ENCODE assay signal across 29 mouse cellular contexts in the genomic region with DNA sequence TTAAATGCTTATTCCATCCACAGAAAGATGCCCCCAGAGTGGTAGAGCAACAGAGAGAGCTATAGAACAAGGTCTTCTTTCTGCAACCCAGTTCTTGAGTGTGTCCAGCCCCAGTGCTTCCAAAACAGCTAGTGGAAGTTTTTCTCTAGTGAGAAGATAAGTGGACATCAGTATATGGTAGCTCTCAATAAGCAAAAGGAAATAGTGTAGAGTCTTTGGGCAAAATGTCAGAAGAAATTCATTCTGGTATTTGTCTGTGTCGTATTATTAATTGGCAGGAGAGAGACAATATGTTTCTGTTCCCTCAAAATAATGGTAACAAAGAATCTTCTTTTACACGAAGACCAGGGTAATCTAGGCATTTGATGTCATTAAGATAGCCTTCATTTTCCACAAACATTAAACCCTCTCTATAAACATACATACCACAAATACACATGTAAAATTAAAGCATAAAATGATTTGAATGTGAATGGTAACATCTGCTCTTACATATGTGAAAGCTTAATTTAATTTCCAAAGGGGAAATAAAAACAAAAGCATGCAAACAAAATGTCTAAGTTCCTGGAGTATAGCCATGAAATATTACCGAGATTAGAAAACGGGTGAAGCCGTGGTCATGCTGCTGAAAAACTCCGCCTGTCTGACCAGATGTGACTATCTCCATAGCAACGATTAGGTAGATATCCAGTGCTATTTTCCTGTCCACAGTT.
A peak's percentile ranks its signal among the peaks of the same experiment; 100 is the strongest.
DNase-seq lines count a peak whose midpoint lies in the region; ATAC-seq and TF ChIP-seq lines count a peak whose summit lies in the region.
"Had no signal": no experiment of that assay in that cellular context is flagged by ENCODE, and none has a peak within 500 bp of the region (broad histone marks: within the 10 kb centered on the region; RNA-seq: fewer than 3 reads in every experiment).

No protein-coding gene starts in this region.

- no peak for TF ChIP-seq CTCF in stomach, postnatal 0 days (IDR thresholded peaks at IDR 0.05; ENCODE audit: low read depth)

- H3K36me3 ChIP-seq in forebrain, embryonic 14.5 days (ENCODE audit: control insufficient read depth, insufficient read depth, low read length): no peaks in the 10 kb centered on the region
- no peaks in the 10 kb centered on the region for H3K36me3 ChIP-seq in forebrain, embryonic 11.5 days (ENCODE audit: control insufficient read depth, insufficient read depth, low read length)
- no peaks in the 10 kb centered on the region for H3K36me3 ChIP-seq in kidney, embryonic 15.5 days
- H3K36me3 ChIP-seq in lung, embryonic 16.5 days (ENCODE audit: control insufficient read depth, insufficient read depth, low read length): no peaks in the 10 kb centered on the region
- no peaks in the 10 kb centered on the region for H3K36me3 ChIP-seq in stomach, embryonic 15.5 days
- no peaks in the 10 kb centered on the region for H3K36me3 ChIP-seq in stomach, postnatal 0 days (ENCODE audit: control insufficient read depth, insufficient read depth, low read length)
- H3K36me3 ChIP-seq: embryonic facial prominence, embryonic 13.5 days; heart, embryonic 12.5 days; hindbrain, embryonic 13.5 days; limb, embryonic 12.5 days; liver, embryonic 13.5 days had no signal

- no peak overlapping the region for H3K9ac ChIP-seq in forebrain, embryonic 14.5 days (ENCODE audit: low read length)
- H3K9ac ChIP-seq in forebrain, embryonic 11.5 days (ENCODE audit: low read length): no peak overlapping the region
- no peak overlapping the region for H3K9ac ChIP-seq in kidney, embryonic 15.5 days
- H3K9ac ChIP-seq in lung, embryonic 16.5 days (ENCODE audit: low read length): no peak overlapping the region
- H3K9ac ChIP-seq in stomach, embryonic 15.5 days: no peak overlapping the region
- no peak overlapping the region for H3K9ac ChIP-seq in stomach, postnatal 0 days (ENCODE audit: low read length)
- H3K9ac ChIP-seq: embryonic facial prominence, embryonic 13.5 days; heart, embryonic 12.5 days; hindbrain, embryonic 13.5 days; limb, embryonic 12.5 days; liver, embryonic 13.5 days had no signal

- H3K4me1 ChIP-seq in forebrain, embryonic 14.5 days (ENCODE audit: control insufficient read depth, insufficient read depth, low read length): no peaks in the 10 kb centered on the region
- no peaks in the 10 kb centered on the region for H3K4me1 ChIP-seq in forebrain, embryonic 11.5 days (replicated peaks; ENCODE audit: control insufficient read depth, insufficient read depth, low read length)
- H3K4me1 ChIP-seq in kidney, embryonic 15.5 days: 0 out of 2 replicates have a peak, but pooled peaks cover 2% of the 10 kb centered on the region
- peaks cover 14% of the 10 kb centered on the region for H3K4me1 ChIP-seq in lung, embryonic 16.5 days (replicated peaks; ENCODE audit: control insufficient read depth, insufficient read depth, low read length)
- no peaks in the 10 kb centered on the region for H3K4me1 ChIP-seq in stomach, embryonic 15.5 days
- H3K4me1 ChIP-seq in stomach, postnatal 0 days (replicated peaks; ENCODE audit: control insufficient read depth, insufficient read depth): no peaks in the 10 kb centered on the region
- H3K4me1 ChIP-seq: heart, embryonic 12.5 days; hindbrain, embryonic 13.5 days; limb, embryonic 12.5 days; liver, embryonic 13.5 days had no signal

- no peaks in the 10 kb centered on the region for H3K9me3 ChIP-seq in forebrain, embryonic 14.5 days (replicated peaks; ENCODE audit: control insufficient read depth, low read length)
- H3K9me3 ChIP-seq in forebrain, embryonic 11.5 days (ENCODE audit: control insufficient read depth, low read length): no peaks in the 10 kb centered on the region
- H3K9me3 ChIP-seq in kidney, embryonic 15.5 days (replicated peaks): no peaks in the 10 kb centered on the region
- no peaks in the 10 kb centered on the region for H3K9me3 ChIP-seq in lung, embryonic 16.5 days (ENCODE audit: control insufficient read depth, low read length)
- no peaks in the 10 kb centered on the region for H3K9me3 ChIP-seq in stomach, embryonic 15.5 days
- H3K9me3 ChIP-seq in stomach, postnatal 0 days (ENCODE audit: control insufficient read depth, low read length): no peaks in the 10 kb centered on the region
- H3K9me3 ChIP-seq: embryonic facial prominence, embryonic 13.5 days; heart, embryonic 12.5 days; hindbrain, embryonic 13.5 days; limb, embryonic 12.5 days; liver, embryonic 13.5 days; megakaryocyte, embryonic 14.5 days had no signal

- 78% methylated on average over 7 of the region's 7 CpGs for WGBS in forebrain, embryonic 14.5 days
- WGBS in forebrain, embryonic 11.5 days: 81% methylated on average over 7 of the region's 7 CpGs
- 53% methylated on average over 7 of the region's 7 CpGs for WGBS in kidney, embryonic 15.5 days
- 31% methylated on average over 7 of the region's 7 CpGs for WGBS in lung, embryonic 16.5 days
- whole genome bisulfite sequencing in stomach, embryonic 15.5 days: 34% methylated on average over 7 of the region's 7 CpGs
- WGBS in stomach, postnatal 0 days: 33% methylated on average over 7 of the region's 7 CpGs

- H3K4me3 ChIP-seq in forebrain, embryonic 14.5 days (ENCODE audit: low read depth, low read length): no peak overlapping the region
- no peak overlapping the region for H3K4me3 ChIP-seq in forebrain, embryonic 11.5 days (ENCODE audit: low read depth, low read length)
- no peak overlapping the region for H3K4me3 ChIP-seq in kidney, embryonic 15.5 days (replicated peaks)
- H3K4me3 ChIP-seq in lung, embryonic 16.5 days (ENCODE audit: low read length): no peak overlapping the region
- H3K4me3 ChIP-seq in stomach, embryonic 15.5 days (replicated peaks): no peak overlapping the region
- H3K4me3 ChIP-seq in stomach, postnatal 0 days (ENCODE audit: low read depth, low read length): no peak overlapping the region
- H3K4me3 ChIP-seq: embryonic facial prominence, embryonic 13.5 days; heart, embryonic 12.5 days; hindbrain, embryonic 13.5 days; limb, embryonic 12.5 days; liver, embryonic 13.5 days; megakaryocyte, embryonic 14.5 days had no signal

- no peak for TF ChIP-seq EP300 in stomach, postnatal 0 days (optimal IDR thresholded peaks at IDR 0.05)

- H3K4me2 ChIP-seq in forebrain, embryonic 14.5 days (ENCODE audit: low read length): no peak overlapping the region
- no peak overlapping the region for H3K4me2 ChIP-seq in forebrain, embryonic 11.5 days (ENCODE audit: low read depth, low read length, severe bottlenecking)
- no peak overlapping the region for H3K4me2 ChIP-seq in kidney, embryonic 15.5 days
- H3K4me2 ChIP-seq in lung, embryonic 16.5 days (ENCODE audit: low read depth, low read length): no peak overlapping the region
- H3K4me2 ChIP-seq in stomach, embryonic 15.5 days: no peak overlapping the region
- no peak overlapping the region for H3K4me2 ChIP-seq in stomach, postnatal 0 days (replicated peaks; ENCODE audit: low read depth)
- H3K4me2 ChIP-seq: embryonic facial prominence, embryonic 13.5 days; heart, embryonic 12.5 days; hindbrain, embryonic 13.5 days; limb, embryonic 12.5 days; liver, embryonic 13.5 days had no signal

- H3K27ac ChIP-seq in forebrain, embryonic 14.5 days (ENCODE audit: low read depth, low read length): no peak overlapping the region
- no peak overlapping the region for H3K27ac ChIP-seq in forebrain, embryonic 11.5 days (ENCODE audit: low read depth, low read length)
- H3K27ac ChIP-seq in kidney, embryonic 15.5 days: peak overlapping the region; percentile 74
- H3K27ac ChIP-seq in lung, embryonic 16.5 days (ENCODE audit: low read length): peak overlapping the region; percentile 77
- H3K27ac ChIP-seq in stomach, embryonic 15.5 days: peak overlapping the region; percentile 68
- H3K27ac ChIP-seq in stomach, postnatal 0 days (replicated peaks): no peak overlapping the region; the same call in 1 of the 2 replicates
- H3K27ac ChIP-seq: embryonic facial prominence, embryonic 13.5 days; hindbrain, embryonic 13.5 days; limb, embryonic 12.5 days; liver, embryonic 13.5 days had no signal

- no peak for ATAC-seq in forebrain, embryonic 14.5 days
- ATAC-seq in forebrain, embryonic 11.5 days (replicated peaks; ENCODE audit: low FRiP score): no peak
- 0 out of 2 replicates have a peak, but pooled peaks have one; percentile 18 for ATAC-seq in kidney, embryonic 15.5 days (replicated peaks; ENCODE audit: low FRiP score)
- peak; percentile 83 for ATAC-seq in lung, embryonic 16.5 days (ENCODE audit: low read depth)
- ATAC-seq in stomach, embryonic 15.5 days (ENCODE audit: insufficient read depth, low FRiP score, low read depth): no peak
- ATAC-seq in stomach, postnatal 0 days (ENCODE audit: low FRiP score, low TSS enrichment): no peak
- ATAC-seq: forebrain, embryonic 16.5 days had no signal

- peak; percentile 2 for DNase-seq in forebrain, embryonic 14.5 days (ENCODE audit: low spot score)
- DNase-seq in forebrain, embryonic 11.5 days (ENCODE audit: low spot score): no peak
- DNase-seq in kidney, postnatal 25 days: no peak
- no peak for DNase-seq in lung, postnatal 14 days
- no peak for DNase-seq in stomach, postnatal 0 days (ENCODE audit: low spot score)
- DNase-seq: adrenal gland, postnatal 10 days; cerebellum, adult 2 months; cerebellum, postnatal 25 days; gastrocnemius, postnatal 14 days; heart, adult 18-20 months; heart, postnatal 10 days; kidney, adult 11 months; kidney, postnatal 36 days; layer of hippocampus, postnatal 36 days; liver, embryonic 13.5 days; lung, postnatal 10 days; retina, postnatal 1 day; right cerebral cortex, postnatal 25 days; spleen, adult 18-20 months; thymus, postnatal 25 days had no signal

- no peaks in the 10 kb centered on the region for H3K27me3 ChIP-seq in forebrain, embryonic 14.5 days (replicated peaks; ENCODE audit: control insufficient read depth, insufficient read depth, low read length)
- no peaks in the 10 kb centered on the region for H3K27me3 ChIP-seq in forebrain, embryonic 11.5 days (ENCODE audit: control insufficient read depth, insufficient read depth, low read length)
- no peaks in the 10 kb centered on the region for H3K27me3 ChIP-seq in kidney, embryonic 15.5 days
- no peaks in the 10 kb centered on the region for H3K27me3 ChIP-seq in lung, embryonic 16.5 days (ENCODE audit: control insufficient read depth, insufficient read depth, low read depth, low read length)
- no peaks in the 10 kb centered on the region for H3K27me3 ChIP-seq in stomach, embryonic 15.5 days (replicated peaks)
- H3K27me3 ChIP-seq in stomach, postnatal 0 days (ENCODE audit: control insufficient read depth, insufficient read depth, low read length): no peaks in the 10 kb centered on the region
- H3K27me3 ChIP-seq: embryonic facial prominence, embryonic 13.5 days; heart, embryonic 12.5 days; hindbrain, embryonic 13.5 days; limb, embryonic 12.5 days; liver, embryonic 13.5 days; megakaryocyte, embryonic 14.5 days had no signal

Comparison
In these comparisons a context has a peak if more than half of its experiments do, and no peak if none do; other contexts are left out.
1. H3K27ac ChIP-seq: peak in kidney, embryonic 15.5 days (single experiment), lung, embryonic 16.5 days (single experiment) and stomach, embryonic 15.5 days (single experiment); none in forebrain, embryonic 14.5 days (single experiment), forebrain, embryonic 11.5 days (single experiment) and stomach, postnatal 0 days (single experiment).
2. ATAC-seq: peak in kidney, embryonic 15.5 days (single experiment) and lung, embryonic 16.5 days (single experiment); none in forebrain, embryonic 14.5 days (single experiment), forebrain, embryonic 11.5 days (single experiment), stomach, embryonic 15.5 days (single experiment) and stomach, postnatal 0 days (single experiment).